Mouse (Mus musculus) lung, postnatal 25 days (tissue): ENCODE measurements at regions not wholly inside any gene's neighbourhood (a gene's known extent, or its start where the extent isn't known, plus 50 kb on each side); places are given as distances from the start of the nearest gene placed in this dataset.

Experiments used
- DNase-seq: peaks from one replicate; pipeline ENCODE4 v3.0.0; 2022; ENCODE audit warnings: low spot score

DNA sequence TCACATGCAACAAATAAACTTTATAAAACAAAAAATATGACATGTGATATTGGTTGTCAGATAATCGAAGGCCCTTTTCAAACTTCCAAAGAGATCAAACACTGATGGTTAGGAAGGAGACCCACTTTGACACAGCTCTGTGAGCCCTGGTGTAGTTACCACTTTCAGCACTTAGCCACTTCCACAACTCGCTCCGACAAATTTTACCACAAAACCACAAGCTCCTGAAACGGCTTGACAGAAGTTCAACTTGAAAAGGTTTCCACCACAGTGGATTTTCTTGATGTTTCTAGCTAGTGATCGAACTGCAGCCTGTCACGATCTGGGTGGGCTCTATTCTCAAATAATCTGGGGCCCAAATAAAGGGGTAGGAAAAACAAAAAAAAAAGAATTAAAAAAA is 742.2 kb upstream of the Zeb2 start:
- no peak for DNase-seq

DNA sequence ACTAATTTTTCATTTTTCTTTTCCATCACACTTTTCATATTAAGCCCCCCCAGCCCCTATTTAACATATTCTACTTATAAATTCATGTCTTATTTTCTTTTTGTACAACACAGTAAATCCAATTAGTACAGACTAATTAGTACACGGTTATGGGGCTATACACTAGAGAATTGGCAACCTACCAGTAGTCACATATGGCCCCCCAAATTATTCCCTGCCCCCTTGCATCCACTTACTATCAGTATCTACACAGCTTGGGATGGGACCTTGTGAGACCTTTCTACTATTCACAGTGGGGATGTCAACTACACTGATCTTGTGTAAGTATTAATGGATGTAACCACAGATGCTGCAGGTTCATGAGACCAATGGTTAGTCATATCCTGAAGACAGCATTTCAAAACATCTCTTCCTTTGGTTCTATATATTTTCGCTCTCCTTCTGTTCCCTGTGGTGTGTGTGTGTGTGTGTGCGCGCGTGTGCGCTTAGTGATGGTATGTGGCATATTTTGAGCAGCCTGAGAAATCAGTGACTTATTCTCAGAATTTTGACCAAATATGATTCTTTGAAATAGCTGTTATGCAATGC is 732.9 kb upstream of the Zeb2 start:
- DNase-seq: no peak

DNA sequence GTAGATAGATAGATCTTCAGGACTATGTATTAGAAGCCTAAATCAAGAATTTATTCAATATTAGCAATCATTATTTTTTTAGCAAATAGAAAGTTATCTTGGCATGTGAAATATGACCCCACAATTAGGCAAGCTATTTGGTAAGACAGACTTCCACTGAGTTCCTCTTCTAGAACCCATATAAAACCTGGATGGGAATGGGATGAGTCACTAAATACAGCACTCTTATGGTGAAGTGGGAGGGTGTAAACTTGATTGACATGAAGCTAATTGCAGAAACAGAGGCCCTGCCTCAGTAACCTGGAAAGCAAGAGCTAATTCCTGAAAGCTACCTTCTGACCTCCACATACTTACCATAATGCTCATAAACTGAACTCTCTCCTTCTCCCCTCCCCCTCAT is 723.2 kb upstream of the Zeb2 start:
- DNase-seq: no peak

- DNase-seq: no peak
Measured at GRCm38 (mm10) chr2:45836546-45837221, 719.5 kb upstream of the Zeb2 start.

DNA sequence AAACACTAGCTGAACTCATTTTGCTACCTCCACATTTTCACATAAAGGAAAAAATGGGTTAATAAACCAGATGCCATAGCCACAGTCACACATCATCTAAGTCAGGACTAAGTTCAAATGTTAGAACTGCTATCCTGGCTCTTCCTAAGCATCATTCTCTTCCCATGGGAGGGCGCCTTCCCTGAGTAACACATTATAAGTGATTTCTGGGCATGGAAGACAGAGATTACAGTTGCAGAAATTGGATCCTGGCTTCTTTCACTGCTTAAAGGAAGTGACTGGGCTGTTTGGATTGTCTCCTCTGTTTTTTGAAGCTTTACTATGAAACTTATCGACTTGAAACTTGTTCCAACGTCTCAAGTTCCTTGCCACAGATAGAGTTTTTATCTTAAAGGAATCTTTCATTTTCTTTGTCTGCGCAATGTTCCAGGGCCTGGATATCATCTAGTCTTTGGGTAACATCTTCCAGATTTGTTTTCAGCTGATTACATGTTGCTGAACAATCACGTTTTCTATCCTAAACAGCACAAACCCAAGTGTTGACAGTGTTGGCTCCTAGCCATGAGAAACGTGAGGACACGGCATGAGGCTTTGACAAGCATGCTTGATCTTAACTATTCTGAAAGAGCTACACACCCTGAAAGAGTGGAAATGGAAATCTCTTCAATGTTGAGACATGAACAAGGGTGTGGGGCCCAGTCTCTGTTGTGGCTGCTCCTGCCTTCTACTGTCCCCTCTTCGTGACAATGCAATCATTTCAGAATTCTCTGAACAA is 700.9 kb upstream of the Zeb2 start:
- DNase-seq: no peak

GRCm38 (mm10) chr2:45814741-45815140 is 697.5 kb upstream of the Zeb2 start:
- no peak for DNase-seq

GRCm38 (mm10) chr2:45805329-45805728 is 688.1 kb upstream of the Zeb2 start:
- no peak for DNase-seq

DNA sequence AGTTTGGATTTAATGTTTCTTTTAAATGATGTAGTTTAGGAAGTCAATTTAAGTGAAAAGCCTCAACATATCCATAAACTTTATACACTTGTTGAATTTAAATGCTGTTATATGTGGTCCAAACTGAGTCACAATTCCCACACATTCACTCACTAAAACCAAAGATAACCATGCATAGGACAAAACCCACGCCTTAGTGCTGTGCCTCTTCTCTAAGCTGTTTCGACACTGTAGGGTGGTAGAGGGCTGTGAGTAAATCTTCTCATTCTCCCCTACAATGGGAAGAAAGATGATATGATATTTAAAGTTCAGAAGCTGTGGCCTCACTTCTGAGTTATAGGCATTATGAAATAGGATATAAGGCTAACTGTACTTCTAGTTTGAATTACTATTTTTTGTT is 682.9 kb upstream of the Zeb2 start:
- no peak for DNase-seq

- no peak for DNase-seq
Measured at GRCm38 (mm10) chr2:45793561-45793960, 676.4 kb upstream of the Zeb2 start.

GRCm38 (mm10) chr2:45789739-45790138 is 672.5 kb upstream of the Zeb2 start:
- DNase-seq: no peak

DNA sequence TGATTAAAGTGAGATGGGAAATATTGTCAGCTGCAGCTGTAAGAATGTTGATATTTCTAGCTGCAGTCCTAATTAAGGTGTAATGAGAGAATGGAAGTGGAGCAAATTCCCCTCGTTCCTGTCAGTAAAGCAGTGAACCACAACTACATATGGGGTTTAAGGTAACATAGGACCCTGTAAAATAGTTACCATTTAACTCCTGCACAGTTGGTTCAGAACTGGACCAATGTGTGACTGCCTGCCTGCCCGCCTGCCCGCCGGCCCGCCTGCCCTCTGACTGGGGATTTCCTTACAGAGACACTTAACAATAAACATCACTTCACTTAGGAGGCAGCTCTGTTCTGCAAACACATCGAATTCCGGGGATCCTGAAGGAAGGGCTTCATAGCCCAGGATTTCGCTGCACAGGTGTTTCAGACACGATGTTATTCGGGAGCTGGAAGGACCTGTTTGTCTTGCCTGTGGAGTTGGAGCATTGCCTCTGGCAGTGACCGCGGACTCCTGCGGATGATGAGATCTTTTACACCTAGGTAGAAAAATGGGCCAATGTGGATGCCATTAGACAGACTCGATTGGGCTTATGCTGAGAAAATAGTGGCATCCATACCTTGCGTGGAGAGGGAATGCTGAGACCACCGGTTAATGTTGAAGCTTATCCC is 670.7 kb upstream of the Zeb2 start:
- no peak for DNase-seq

DNA sequence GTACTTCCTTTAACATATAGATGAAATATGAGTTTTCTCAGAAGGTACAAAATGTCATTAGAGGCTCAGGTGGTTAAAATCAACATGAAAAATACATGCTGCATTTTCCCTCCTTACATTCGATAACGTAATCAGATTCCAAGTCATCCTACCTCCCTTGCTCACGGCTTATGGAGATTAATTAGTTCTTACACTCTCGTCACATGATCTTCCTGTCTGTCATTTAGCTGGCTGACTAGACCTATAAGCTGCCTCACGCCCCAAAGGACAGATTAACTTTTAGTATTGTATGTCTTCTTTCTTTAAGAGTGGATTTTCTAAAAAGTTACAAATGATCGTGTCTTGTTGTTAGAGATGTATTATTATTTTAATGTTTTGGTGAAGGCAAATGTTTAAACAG is 669.6 kb upstream of the Zeb2 start:
- DNase-seq: no peak

GRCm38 (mm10) chr2:45785684-45786083 is 668.5 kb upstream of the Zeb2 start:
- DNase-seq: no peak

GRCm38 (mm10) chr2:45783634-45784412 is 666.6 kb upstream of the Zeb2 start:
- DNase-seq: no peak

- no peak for DNase-seq
Measured at GRCm38 (mm10) chr2:45777466-45777865, 660.3 kb upstream of the Zeb2 start.

DNA sequence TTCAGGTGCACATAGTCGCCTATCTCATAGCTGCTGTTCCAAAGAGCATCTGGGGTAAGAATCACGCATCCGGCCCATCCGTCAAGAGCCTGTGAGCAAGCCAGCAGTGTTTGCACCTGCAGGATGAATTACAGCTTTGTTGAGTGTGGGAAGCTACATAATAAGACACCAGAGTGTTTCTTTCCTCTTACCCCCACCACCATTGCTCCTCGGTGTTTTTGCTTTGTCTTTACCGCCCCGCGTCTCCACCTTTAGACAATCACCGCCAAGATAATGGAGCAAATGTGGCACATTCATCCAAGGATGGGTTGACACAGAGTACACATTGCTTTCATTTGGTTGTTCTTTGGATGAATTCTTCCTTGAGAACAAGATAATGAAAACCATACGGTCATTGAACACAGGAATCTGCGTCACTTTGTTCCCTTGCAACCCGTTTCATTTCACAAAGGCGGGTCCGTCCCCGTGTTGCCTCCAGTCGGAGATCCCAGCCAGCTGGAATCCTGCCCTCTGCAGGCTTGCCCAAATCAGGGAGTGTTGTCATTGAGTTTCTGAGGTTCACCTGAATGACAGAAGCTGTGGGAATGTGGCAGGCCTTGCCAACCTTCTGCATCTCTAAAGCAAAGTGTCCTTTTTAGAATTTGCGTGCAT is 659.4 kb upstream of the Zeb2 start:
- DNase-seq: no peak

DNA sequence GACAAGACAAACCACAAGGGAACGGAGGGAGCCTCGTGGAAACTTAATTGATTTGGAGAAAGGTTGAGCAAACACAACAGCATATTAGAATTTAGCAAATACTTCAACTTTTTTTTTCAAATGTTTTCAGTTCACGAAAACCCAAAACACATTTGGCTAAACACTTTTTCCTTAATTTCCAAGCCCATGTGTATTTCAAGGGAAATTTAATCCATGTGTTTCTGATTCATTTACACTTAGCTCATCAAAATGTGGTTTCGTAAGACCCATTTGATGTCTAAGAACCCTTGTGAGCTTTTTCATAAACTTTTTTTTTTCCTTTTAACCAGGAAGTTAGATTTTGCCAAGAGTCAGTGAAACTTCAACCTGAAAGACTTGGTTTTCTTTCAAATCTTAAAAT is 658.5 kb upstream of the Zeb2 start:
- peak; percentile 9 for DNase-seq

GRCm38 (mm10) chr2:45774416-45774815 is 657.2 kb upstream of the Zeb2 start:
- DNase-seq: no peak

GRCm38 (mm10) chr2:45757176-45757575 is 640.0 kb upstream of the Zeb2 start:
- no peak for DNase-seq

DNA sequence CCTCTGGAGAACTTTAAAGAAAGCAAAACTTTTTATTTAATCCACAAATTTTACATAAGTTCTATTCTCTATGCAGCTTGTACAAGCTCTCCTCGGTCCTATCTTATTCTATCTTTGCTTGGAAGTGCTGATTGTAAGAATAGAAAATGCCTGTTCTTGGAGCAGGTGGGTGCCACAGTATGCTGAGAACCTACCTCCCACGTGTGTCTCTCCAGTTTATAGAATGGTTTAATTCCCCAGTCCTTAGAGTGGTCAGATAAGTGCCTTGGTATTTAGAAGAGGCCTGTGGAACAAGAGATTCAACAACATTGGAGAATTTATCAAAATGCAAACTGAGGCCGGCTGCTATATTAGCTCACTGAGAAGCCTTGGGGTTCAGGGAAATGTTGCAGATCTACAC is 639.2 kb upstream of the Zeb2 start:
- no peak for DNase-seq

DNA sequence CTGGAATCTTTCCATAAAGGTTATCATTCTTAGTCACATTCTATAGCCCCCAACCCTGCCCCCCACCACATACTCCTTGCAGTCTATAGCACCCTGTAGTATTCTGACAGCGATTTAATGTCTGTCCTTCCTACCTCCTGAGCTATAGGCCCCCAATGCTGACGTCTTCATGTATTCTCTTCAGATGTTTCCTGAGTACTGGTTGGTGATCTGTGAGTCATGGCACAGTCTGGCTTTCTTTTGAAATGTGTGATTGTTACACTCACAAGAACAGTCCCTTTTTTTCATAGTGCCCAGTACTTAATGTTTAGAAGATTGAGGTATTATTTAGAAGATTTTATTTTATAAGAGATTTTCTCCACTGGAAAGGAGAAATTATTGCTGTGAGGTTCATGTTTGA is 634.6 kb upstream of the Zeb2 start:
- DNase-seq: no peak

DNA sequence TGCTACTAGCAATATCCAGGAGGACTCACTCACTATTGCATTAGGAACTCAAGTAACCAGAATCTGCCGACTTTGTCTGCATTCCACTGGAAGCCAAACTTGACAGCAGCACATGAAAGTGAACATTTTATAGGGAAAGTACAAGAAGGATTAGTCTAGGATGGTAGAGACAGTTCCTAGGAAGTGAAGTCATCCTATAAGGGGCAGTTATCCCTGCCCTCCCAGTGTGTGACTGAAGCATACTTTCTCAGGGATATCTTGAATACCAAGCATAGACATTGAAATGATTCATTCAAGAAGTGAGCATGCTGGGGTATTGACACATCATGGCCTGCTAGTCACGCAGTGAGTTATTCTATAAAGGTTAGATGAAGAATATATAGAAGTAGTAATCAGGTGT is 632.2 kb upstream of the Zeb2 start:
- no peak for DNase-seq
